Mouse (Mus musculus): ENCODE results near the gene Atp6v0b. TPM values are rescaled to one million over a fixed set of nuclear protein-coding genes. Genes with fewer than 3 reads are reported as not detected.

The Atp6v0b gene
- 100 to 1,000 TPM in 1 of 2 experiments, 10 to 100 TPM in 1; 96.3 to 121 TPM for total RNA-seq (2021)
- long read RNA-seq, experiment 1, transcript Atp6v0b-201 (8 exons, 1,000 nt) = major isoform, 133 of 151 reads
- long read RNA-seq, experiment 1, partial matches to known transcripts = 10 of 151 reads
- long read RNA-seq, experiment 1, other reads (novel, unspliced or antisense) = 8 of 151 reads
- long read RNA-seq, experiment 2, transcript Atp6v0b-201 (8 exons, 1,000 nt) = major isoform, 106 of 118 reads
- long read RNA-seq, experiment 2, partial matches to known transcripts = 6 of 118 reads
- long read RNA-seq, experiment 2, other reads (novel, unspliced or antisense) = 6 of 118 reads

GRCm38 (mm10) chr4:117887133-117887532 lies at the start of gene Atp6v0b:
TSS of gene Atp6v0b (minus strand) at chr4:117887333.
- peak; percentile 95 for DNase-seq

- DNase-seq = no peak
Observed at GRCm38 (mm10) chr4:117934081-117934480, 46.9 kb upstream of the Atp6v0b start.

- no peak for DNase-seq
Observed at GRCm38 (mm10) chr4:117933248-117933647, 46.1 kb upstream of the Atp6v0b start.

- DNase-seq = peak in 1 of 2 experiments; percentile 30
Observed at GRCm38 (mm10) chr4:117929391-117929881, 42.3 kb upstream of the Atp6v0b start, which contains the start of gene Artn. TSS of gene Artn (minus strand) at chr4:117929763.

- peak; percentile 53 to 74 for DNase-seq
Observed at GRCm38 (mm10) chr4:117928699-117929241, 41.6 kb upstream of the Atp6v0b start.

- DNase-seq = peak in 1 of 2 experiments; percentile 37
Observed at GRCm38 (mm10) chr4:117928234-117928633, 41.1 kb upstream of the Atp6v0b start.

GRCm38 (mm10) chr4:117926545-117927482 lies 39.7 kb upstream of the Atp6v0b start:
- DNase-seq = no peak

- no peak for DNase-seq
Observed at GRCm38 (mm10) chr4:117924916-117925315, 37.8 kb upstream of the Atp6v0b start.

- DNase-seq = no peak
Observed at GRCm38 (mm10) chr4:117923450-117923849, 36.3 kb upstream of the Atp6v0b start.

- no peak for DNase-seq
Observed at GRCm38 (mm10) chr4:117921358-117921757, 34.2 kb upstream of the Atp6v0b start.

- no peak for DNase-seq
Observed at GRCm38 (mm10) chr4:117918762-117919161, 31.6 kb upstream of the Atp6v0b start.

GRCm38 (mm10) chr4:117918261-117918660 lies 31.1 kb upstream of the Atp6v0b start:
- DNase-seq = no peak

GRCm38 (mm10) chr4:117917847-117918246 lies 30.7 kb upstream of the Atp6v0b start:
- no peak for DNase-seq

GRCm38 (mm10) chr4:117917402-117917801 lies 30.3 kb upstream of the Atp6v0b start:
- DNase-seq = no peak

- DNase-seq = no peak
Observed at GRCm38 (mm10) chr4:117916386-117916785, 29.3 kb upstream of the Atp6v0b start.

GRCm38 (mm10) chr4:117915489-117916105 lies 28.5 kb upstream of the Atp6v0b start:
- no peak for DNase-seq

- peak; percentile 95 to 99 for DNase-seq
Observed at GRCm38 (mm10) chr4:117914591-117915442, 27.7 kb upstream of the Atp6v0b start, which contains the start of gene Ipo13. TSS of gene Ipo13 (minus strand) at chr4:117914999.

GRCm38 (mm10) chr4:117914031-117914430 lies 26.9 kb upstream of the Atp6v0b start:
- DNase-seq = peak in 1 of 2 experiments; percentile 30

GRCm38 (mm10) chr4:117913421-117913820 lies 26.3 kb upstream of the Atp6v0b start:
- DNase-seq = peak; percentile 36 to 39

GRCm38 (mm10) chr4:117912685-117913273 lies 25.6 kb upstream of the Atp6v0b start:
- no peak for DNase-seq
